Mouse (Mus musculus): ENCODE measurements at regions not wholly inside any gene's neighbourhood (a gene's known extent, or its start where the extent isn't known, plus 50 kb on each side); places are given as distances from the start of the nearest gene placed in this dataset.

GRCm38 (mm10) chr1:89332676-89333075, 121.9 kb upstream of the Agap1 start:
- ATAC-seq (ENCODE audit: low read depth) = no peak
- no peak overlapping the region for H3K4me2 ChIP-seq (ENCODE audit: low read depth, low read length)
- no peak overlapping the region for H3K4me3 ChIP-seq (ENCODE audit: low read depth, low read length)
- 64% methylated on average over 7 of the region's 7 CpGs for WGBS
- no peaks in the 10 kb centered on the region for H3K4me1 ChIP-seq (ENCODE audit: control insufficient read depth, insufficient read depth, low read length)
- H3K9me3 ChIP-seq (ENCODE audit: control insufficient read depth, low read length) = no peaks in the 10 kb centered on the region
- no peaks in the 10 kb centered on the region for H3K27me3 ChIP-seq (ENCODE audit: control insufficient read depth, insufficient read depth, low read length)
- H3K27ac ChIP-seq (ENCODE audit: low read depth, low read length) = no peak overlapping the region
- no peak overlapping the region for H3K9ac ChIP-seq (replicated peaks; ENCODE audit: low read depth, low read length)
- H3K36me3 ChIP-seq (ENCODE audit: control insufficient read depth, insufficient read depth, low read length) = no peaks in the 10 kb centered on the region

GRCm38 (mm10) chr1:89337861-89338260, 116.7 kb upstream of the Agap1 start:
- no peaks in the 10 kb centered on the region for H3K4me1 ChIP-seq (ENCODE audit: control insufficient read depth, insufficient read depth, low read length)
- H3K4me3 ChIP-seq (ENCODE audit: low read depth, low read length) = no peak overlapping the region
- H3K27me3 ChIP-seq (ENCODE audit: control insufficient read depth, insufficient read depth, low read length) = no peaks in the 10 kb centered on the region
- no peak overlapping the region for H3K4me2 ChIP-seq (ENCODE audit: low read depth, low read length)
- no peaks in the 10 kb centered on the region for H3K36me3 ChIP-seq (ENCODE audit: control insufficient read depth, insufficient read depth, low read length)
- H3K9ac ChIP-seq (replicated peaks; ENCODE audit: low read depth, low read length) = no peak overlapping the region
- WGBS = 81% methylated on average over 5 of the region's 5 CpGs
- no peak overlapping the region for H3K27ac ChIP-seq (ENCODE audit: low read depth, low read length)
- no peak for ATAC-seq (ENCODE audit: low read depth)
- no peaks in the 10 kb centered on the region for H3K9me3 ChIP-seq (ENCODE audit: control insufficient read depth, low read length)

GRCm38 (mm10) chr1:89342794-89343193, 111.8 kb upstream of the Agap1 start:
- Histone ChIP-seq H3K27ac (ENCODE audit: low read depth, low read length) (no peak overlapping the region), H3K27me3 (ENCODE audit: control insufficient read depth, insufficient read depth, low read length) (no peaks in the 10 kb centered on the region), H3K9ac (replicated peaks; ENCODE audit: low read depth, low read length) (no peak overlapping the region), H3K4me1 (ENCODE audit: control insufficient read depth, insufficient read depth, low read length) (no peaks in the 10 kb centered on the region), H3K36me3 (ENCODE audit: control insufficient read depth, insufficient read depth, low read length) (no peaks in the 10 kb centered on the region), H3K4me3 (ENCODE audit: low read depth, low read length) (no peak overlapping the region), H3K9me3 (ENCODE audit: control insufficient read depth, low read length) (no peaks in the 10 kb centered on the region), H3K4me2 (ENCODE audit: low read depth, low read length) (no peak overlapping the region)
- no peak for ATAC-seq (ENCODE audit: low read depth)
- WGBS = 41% methylated on average over 4 of the region's 4 CpGs

- WGBS = 39% methylated on average over 6 of the region's 6 CpGs
- H3K9ac ChIP-seq (replicated peaks; ENCODE audit: low read depth, low read length) = no peak overlapping the region
- H3K4me3 ChIP-seq (ENCODE audit: low read depth, low read length) = no peak overlapping the region
- ATAC-seq (ENCODE audit: low read depth) = no peak
- no peaks in the 10 kb centered on the region for H3K4me1 ChIP-seq (ENCODE audit: control insufficient read depth, insufficient read depth, low read length)
- H3K27ac ChIP-seq (ENCODE audit: low read depth, low read length) = no peak overlapping the region
- H3K27me3 ChIP-seq (ENCODE audit: control insufficient read depth, insufficient read depth, low read length) = no peaks in the 10 kb centered on the region
- H3K36me3 ChIP-seq (ENCODE audit: control insufficient read depth, insufficient read depth, low read length) = no peaks in the 10 kb centered on the region
- H3K9me3 ChIP-seq (ENCODE audit: control insufficient read depth, low read length) = no peaks in the 10 kb centered on the region
- H3K4me2 ChIP-seq (ENCODE audit: low read depth, low read length) = no peak overlapping the region
Measured at GRCm38 (mm10) chr1:89344546-89344945, 110.1 kb upstream of the Agap1 start.

GRCm38 (mm10) chr1:89347341-89347740, 107.3 kb upstream of the Agap1 start:
- 69% methylated on average over 3 of the region's 3 CpGs for WGBS
- H3K4me2 ChIP-seq (ENCODE audit: low read depth, low read length) = no peak overlapping the region
- no peaks in the 10 kb centered on the region for H3K36me3 ChIP-seq (ENCODE audit: control insufficient read depth, insufficient read depth, low read length)

GRCm38 (mm10) chr1:89352936-89353335, 101.7 kb upstream of the Agap1 start:
- Histone ChIP-seq H3K4me3 (ENCODE audit: low read depth, low read length) (no peak overlapping the region), H3K4me1 (ENCODE audit: control insufficient read depth, insufficient read depth, low read length) (no peaks in the 10 kb centered on the region), H3K27ac (ENCODE audit: low read depth, low read length) (no peak overlapping the region), H3K4me2 (ENCODE audit: low read depth, low read length) (no peak overlapping the region), H3K36me3 (ENCODE audit: control insufficient read depth, insufficient read depth, low read length) (no peaks in the 10 kb centered on the region), H3K9ac (replicated peaks; ENCODE audit: low read depth, low read length) (no peak overlapping the region), H3K9me3 (ENCODE audit: control insufficient read depth, low read length) (no peaks in the 10 kb centered on the region), H3K27me3 (ENCODE audit: control insufficient read depth, insufficient read depth, low read length) (no peaks in the 10 kb centered on the region)
- 40% methylated on average over 4 of the region's 4 CpGs for WGBS
- ATAC-seq (ENCODE audit: low read depth) = peak; percentile 38; the same call in 1 of the 2 replicates

More at GRCm38 (mm10) chr1:89347341-89347740, 107.3 kb upstream of the Agap1 start:
- Histone ChIP-seq H3K9me3 (ENCODE audit: control insufficient read depth, low read length) (no peaks in the 10 kb centered on the region), H3K27ac (ENCODE audit: low read depth, low read length) (no peak overlapping the region), H3K27me3 (ENCODE audit: control insufficient read depth, insufficient read depth, low read length) (no peaks in the 10 kb centered on the region), H3K4me3 (ENCODE audit: low read depth, low read length) (no peak overlapping the region), H3K4me1 (ENCODE audit: control insufficient read depth, insufficient read depth, low read length) (no peaks in the 10 kb centered on the region), H3K9ac (replicated peaks; ENCODE audit: low read depth, low read length) (no peak overlapping the region)
- no peak for ATAC-seq (ENCODE audit: low read depth)

- no peaks in the 10 kb centered on the region for H3K4me1 ChIP-seq (ENCODE audit: control insufficient read depth, insufficient read depth, low read length)
- no peak for ATAC-seq (ENCODE audit: low read depth)
- H3K9ac ChIP-seq (replicated peaks; ENCODE audit: low read depth, low read length) = no peak overlapping the region
- WGBS = 67% methylated on average over 3 of the region's 3 CpGs
- no peaks in the 10 kb centered on the region for H3K36me3 ChIP-seq (ENCODE audit: control insufficient read depth, insufficient read depth, low read length)
- no peak overlapping the region for H3K4me3 ChIP-seq (ENCODE audit: low read depth, low read length)
- H3K27ac ChIP-seq (ENCODE audit: low read depth, low read length) = no peak overlapping the region
- no peaks in the 10 kb centered on the region for H3K27me3 ChIP-seq (ENCODE audit: control insufficient read depth, insufficient read depth, low read length)
- no peak overlapping the region for H3K4me2 ChIP-seq (ENCODE audit: low read depth, low read length)
- H3K9me3 ChIP-seq (ENCODE audit: control insufficient read depth, low read length) = no peaks in the 10 kb centered on the region
Measured at GRCm38 (mm10) chr1:89359257-89359656, 95.3 kb upstream of the Agap1 start.

- ATAC-seq (ENCODE audit: low read depth) = peak; percentile 46; the same call in 1 of the 2 replicates
Measured at GRCm38 (mm10) chr1:89364547-89365305, 89.9 kb upstream of the Agap1 start.

GRCm38 (mm10) chr1:89366891-89367290, 87.7 kb upstream of the Agap1 start:
- no peak overlapping the region for H3K9ac ChIP-seq (replicated peaks; ENCODE audit: low read depth, low read length)
- ATAC-seq (ENCODE audit: low read depth) = no peak
- 90% methylated on average over 5 of the region's 5 CpGs for WGBS

More at GRCm38 (mm10) chr1:89364547-89365305, 89.9 kb upstream of the Agap1 start:
- Histone ChIP-seq H3K4me3 (ENCODE audit: low read depth, low read length) (no peak overlapping the region), H3K4me2 (ENCODE audit: low read depth, low read length) (no peak overlapping the region), H3K27me3 (ENCODE audit: control insufficient read depth, insufficient read depth, low read length) (no peaks in the 10 kb centered on the region), H3K4me1 (ENCODE audit: control insufficient read depth, insufficient read depth, low read length) (no peaks in the 10 kb centered on the region), H3K36me3 (ENCODE audit: control insufficient read depth, insufficient read depth, low read length) (no peaks in the 10 kb centered on the region), H3K9ac (replicated peaks; ENCODE audit: low read depth, low read length) (no peak overlapping the region), H3K27ac (ENCODE audit: low read depth, low read length) (no peak overlapping the region), H3K9me3 (ENCODE audit: control insufficient read depth, low read length) (no peaks in the 10 kb centered on the region)
- WGBS = 50% methylated on average over 12 of the region's 12 CpGs

More at GRCm38 (mm10) chr1:89366891-89367290, 87.7 kb upstream of the Agap1 start:
- H3K27ac ChIP-seq (ENCODE audit: low read depth, low read length) = no peak overlapping the region
- H3K36me3 ChIP-seq (ENCODE audit: control insufficient read depth, insufficient read depth, low read length) = no peaks in the 10 kb centered on the region
- H3K4me3 ChIP-seq (ENCODE audit: low read depth, low read length) = no peak overlapping the region
- no peaks in the 10 kb centered on the region for H3K27me3 ChIP-seq (ENCODE audit: control insufficient read depth, insufficient read depth, low read length)
- H3K4me2 ChIP-seq (ENCODE audit: low read depth, low read length) = no peak overlapping the region
- H3K4me1 ChIP-seq (ENCODE audit: control insufficient read depth, insufficient read depth, low read length) = no peaks in the 10 kb centered on the region
- no peaks in the 10 kb centered on the region for H3K9me3 ChIP-seq (ENCODE audit: control insufficient read depth, low read length)
